Mouse (Mus musculus) embryonic facial prominence, embryonic 11.5 days (tissue): ENCODE data around the gene Ankrd37. TPM values are rescaled to one million over a fixed set of nuclear protein-coding genes. Genes with fewer than 3 reads are reported as not detected.

ENCODE experiments used
- ATAC-seq: fragments of 200-750 bp; cut with Nextera tagmentation; replicated peaks from 2 replicates; pipeline ENCODE4 v1.8.0; 2017; ENCODE audit warnings: low read depth; ENCODE audit not compliant: insufficient number of reproducible peaks, low FRiP score, low TSS enrichment
- DNase-seq: peaks from one replicate; pipeline ENCODE4 v3.0.0-alpha.2; 2015; ENCODE audit warnings: low spot score
- H3K27ac ChIP-seq: fragments of 300-500 bp; sonication (generic); replicated peaks from 2 replicates; pipeline ENCODE4 v1.5.1; 2014; ENCODE audit warnings: mild to moderate bottlenecking, low read depth, low read length, control low read depth
- H3K27me3 ChIP-seq: fragments of 300-500 bp; sonication (generic); 2 replicates; pipeline ENCODE4 v1.6.1; 2014; ENCODE audit warnings: mild to moderate bottlenecking, low read length, moderate library complexity, mixed read lengths; ENCODE audit not compliant: control insufficient read depth, insufficient read depth
- H3K36me3 ChIP-seq: fragments of 300-500 bp; sonication (generic); replicated peaks from 2 replicates; pipeline ENCODE4 v1.6.1; 2014; ENCODE audit warnings: low read depth, mild to moderate bottlenecking, low read length, moderate library complexity, mixed read lengths; ENCODE audit not compliant: control insufficient read depth, insufficient read depth
- H3K4me1 ChIP-seq: fragments of 300-500 bp; sonication (generic); 2 replicates; pipeline ENCODE4 v1.6.1; 2014; ENCODE audit warnings: low read length, mixed read lengths; ENCODE audit not compliant: control insufficient read depth, insufficient read depth
- H3K4me2 ChIP-seq: fragments of 300-500 bp; sonication (generic); 2 replicates; pipeline ENCODE4 v1.6.1; 2014; ENCODE audit warnings: low read depth, mild to moderate bottlenecking, control low read depth, low read length, moderate library complexity
- H3K4me3 ChIP-seq: fragments of 300-500 bp; sonication (generic); 2 replicates; pipeline ENCODE4 v1.5.1; 2014; ENCODE audit warnings: low read depth, low read length, control low read depth
- H3K9ac ChIP-seq: fragments of 300-500 bp; sonication (generic); replicated peaks from 2 replicates; pipeline ENCODE4 v1.6.1; 2014; ENCODE audit warnings: mild to moderate bottlenecking, control low read depth, low read length
- H3K9me3 ChIP-seq: fragments of 300-500 bp; sonication (generic); replicated peaks from 2 replicates; pipeline ENCODE4 v1.6.1; 2016; ENCODE audit warnings: mild to moderate bottlenecking, low read length, inconsistent platforms, mixed read lengths; ENCODE audit not compliant: control insufficient read depth
- WGBS: fragments of 180-500 bp; shearing (Covaris S2); extraction: QIAGEN DNeasy Blood & Tissue Kit; methylation state at CpG from one replicate; pipeline ENCODE4 v1.1.7; 2014; 5-methylcytosine and 5-hydroxymethylcytosine counted together
- polyA plus RNA-seq: library from polyadenylated mRNA; unstranded; fragments of >200 nt; fragmentation: Nextera tagmentation; extraction: Ambion mirVana; gene quantifications from 2 replicates; pipeline ENCODE4 v1.2.1, GENCODE M21; 2014

Ankrd37 gene
- polyA plus RNA-seq, 1 experiment from 2014 or later = 19.4 TPM

DNA sequence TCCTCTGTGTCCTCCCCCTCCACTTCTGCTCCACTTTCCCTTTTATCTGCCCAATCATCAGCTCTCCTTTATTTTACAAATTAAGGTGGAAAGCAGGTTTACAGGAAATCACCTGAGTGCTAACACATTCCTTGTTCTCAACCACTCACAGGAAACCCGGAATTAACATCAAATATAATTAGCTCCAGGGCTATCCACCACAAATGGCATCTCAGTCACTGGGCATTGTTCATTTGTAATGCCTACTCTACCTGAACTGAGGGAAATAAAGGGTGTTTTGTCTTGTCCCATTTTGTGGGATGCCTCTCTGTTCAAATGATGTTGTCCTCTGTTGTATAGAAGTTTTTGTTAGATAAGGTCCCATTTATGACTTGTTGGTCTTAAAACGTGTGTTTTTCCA, 54.9 kb downstream of the Ankrd37 start:
- 52% methylated on average over 2 of the region's 2 CpGs for WGBS
- H3K27me3 ChIP-seq = no peaks in the 10 kb centered on the region
- no peak overlapping the region for H3K4me2 ChIP-seq
- no peak overlapping the region for H3K9ac ChIP-seq
- no peak overlapping the region for H3K27ac ChIP-seq
- H3K36me3 ChIP-seq = no peaks in the 10 kb centered on the region
- no peak overlapping the region for H3K4me3 ChIP-seq
- no peak for DNase-seq
- H3K4me1 ChIP-seq = no peaks in the 10 kb centered on the region
- H3K9me3 ChIP-seq = no peaks in the 10 kb centered on the region
- no peak for ATAC-seq

Other genes starting within 250 kb of the Ankrd37 start
- 13.5 and 13.9 TPM in 2 replicates for gene Pdlim3, start 120.2 kb downstream of the Ankrd37 start, polyA plus RNA-seq
- gene Ccdc110, start 71.1 kb downstream of the Ankrd37 start, polyA plus RNA-seq = 0.13 TPM in 1 of 2 replicates, not detected in the other
- 1.9 and 2.6 TPM in 2 replicates for gene 1700029J07Rik, start 30.5 kb downstream of the Ankrd37 start, polyA plus RNA-seq
- gene Ufsp2, start 30.2 kb downstream of the Ankrd37 start, polyA plus RNA-seq = 54.2 and 54.5 TPM in 2 replicates
- gene Lrp2bp, start 6.4 kb downstream of the Ankrd37 start, polyA plus RNA-seq = 0.28 and 0.61 TPM in 2 replicates
- gene Cfap97, start 146.1 kb upstream of the Ankrd37 start, polyA plus RNA-seq = 25.5 and 32.9 TPM in 2 replicates
- gene Snx25, start 146.5 kb upstream of the Ankrd37 start, polyA plus RNA-seq = 6.5 and 7.4 TPM in 2 replicates
- 508 and 538 TPM in 2 replicates for gene Slc25a4, start 205.6 kb upstream of the Ankrd37 start, polyA plus RNA-seq